Mouse (Mus musculus): ENCODE data around the gene Smco2. TPM values are rescaled to one million over a fixed set of nuclear protein-coding genes. Genes with fewer than 3 reads are reported as not detected.
"Not testable (repeated sequence)": the region's sequence is repeated elsewhere in the genome, so short reads cannot be mapped to it uniquely, and the experiment has no call there.

Smco2 gene
- total RNA-seq, 2 experiments from 2014 or later = not detected

- ATAC-seq (replicated peaks; ENCODE audit: low FRiP score, poor library complexity, severe bottlenecking) = no peak
Observed at GRCm38 (mm10) chr6:146852739-146853138, 2.8 kb downstream of the Smco2 start.

GRCm38 (mm10) chr6:146855185-146855584 is 5.3 kb downstream of the Smco2 start:
- peak; percentile 93 for ATAC-seq (replicated peaks; ENCODE audit: low FRiP score, poor library complexity, severe bottlenecking)

- ATAC-seq (replicated peaks; ENCODE audit: low FRiP score, poor library complexity, severe bottlenecking) = no peak
Observed at GRCm38 (mm10) chr6:146857386-146857785, 7.5 kb downstream of the Smco2 start.

- ATAC-seq (replicated peaks; ENCODE audit: low FRiP score, poor library complexity, severe bottlenecking) = no peak
Observed at GRCm38 (mm10) chr6:146863154-146863553, 13.2 kb downstream of the Smco2 start.

- ATAC-seq (replicated peaks; ENCODE audit: low FRiP score, poor library complexity, severe bottlenecking) = not testable (repeated sequence)
Observed at GRCm38 (mm10) chr6:146864370-146864769, 14.5 kb downstream of the Smco2 start.

GRCm38 (mm10) chr6:146865701-146866100 is 15.8 kb downstream of the Smco2 start:
- no peak for ATAC-seq (replicated peaks; ENCODE audit: low FRiP score, poor library complexity, severe bottlenecking)

GRCm38 (mm10) chr6:146871975-146872374 is 22.1 kb downstream of the Smco2 start:
- no peak for ATAC-seq (replicated peaks; ENCODE audit: low FRiP score, poor library complexity, severe bottlenecking)

GRCm38 (mm10) chr6:146874415-146874814 is 24.5 kb downstream of the Smco2 start:
- ATAC-seq (replicated peaks; ENCODE audit: low FRiP score, poor library complexity, severe bottlenecking) = no peak

GRCm38 (mm10) chr6:146876820-146877219 is 26.9 kb downstream of the Smco2 start:
- no peak for ATAC-seq (replicated peaks; ENCODE audit: low FRiP score, poor library complexity, severe bottlenecking)

GRCm38 (mm10) chr6:146877425-146878045 is 27.6 kb downstream of the Smco2 start:
- ATAC-seq (replicated peaks; ENCODE audit: low FRiP score, poor library complexity, severe bottlenecking) = no peak

GRCm38 (mm10) chr6:146878926-146879325 is 29.0 kb downstream of the Smco2 start:
- ATAC-seq (replicated peaks; ENCODE audit: low FRiP score, poor library complexity, severe bottlenecking) = no peak

GRCm38 (mm10) chr6:146879856-146880255 is 30.0 kb downstream of the Smco2 start:
- ATAC-seq (replicated peaks; ENCODE audit: low FRiP score, poor library complexity, severe bottlenecking) = no peak

- ATAC-seq (replicated peaks; ENCODE audit: low FRiP score, poor library complexity, severe bottlenecking) = no peak
Observed at GRCm38 (mm10) chr6:146880296-146880695, 30.4 kb downstream of the Smco2 start.

GRCm38 (mm10) chr6:146881896-146882770 is 32.2 kb downstream of the Smco2 start:
- ATAC-seq (replicated peaks; ENCODE audit: low FRiP score, poor library complexity, severe bottlenecking) = no peak

- ATAC-seq (replicated peaks; ENCODE audit: low FRiP score, poor library complexity, severe bottlenecking) = no peak
Observed at GRCm38 (mm10) chr6:146883426-146883825, 33.5 kb downstream of the Smco2 start.

- no peak for ATAC-seq (replicated peaks; ENCODE audit: low FRiP score, poor library complexity, severe bottlenecking)
Observed at GRCm38 (mm10) chr6:146884171-146884570, 34.3 kb downstream of the Smco2 start.

GRCm38 (mm10) chr6:146884851-146885250 is 34.9 kb downstream of the Smco2 start:
- no peak for ATAC-seq (replicated peaks; ENCODE audit: low FRiP score, poor library complexity, severe bottlenecking)

GRCm38 (mm10) chr6:146887958-146888659 is 38.2 kb downstream of the Smco2 start, which contains the start of gene Ppfibp1:
Gene Ppfibp1 (plus strand): TSS chr6:146888487.
- peak; percentile 96 for ATAC-seq (replicated peaks; ENCODE audit: low FRiP score, poor library complexity, severe bottlenecking)

- ATAC-seq (replicated peaks; ENCODE audit: low FRiP score, poor library complexity, severe bottlenecking) = 0 out of 2 replicates have a peak, but pooled peaks have one; percentile 27
Observed at GRCm38 (mm10) chr6:146888660-146889490, 39.0 kb downstream of the Smco2 start.

GRCm38 (mm10) chr6:146890215-146890614 is 40.3 kb downstream of the Smco2 start:
- no peak for ATAC-seq (replicated peaks; ENCODE audit: low FRiP score, poor library complexity, severe bottlenecking)

Measured in erythroid progenitor cell, adult 5-6 weeks (primary cell).